Mouse (Mus musculus) spleen, adult 18-20 months (tissue): ENCODE measurements at regions not wholly inside any gene's neighbourhood (a gene's known extent, or its start where the extent isn't known, plus 50 kb on each side); places are given as distances from the start of the nearest gene placed in this dataset.

ENCODE experiments used
- DNase-seq, 2 experiments: peaks; one replicate each; pipeline ENCODE4 v3.0.0; 2022; ENCODE audit warnings: mixed read lengths in 2 of 2

DNA sequence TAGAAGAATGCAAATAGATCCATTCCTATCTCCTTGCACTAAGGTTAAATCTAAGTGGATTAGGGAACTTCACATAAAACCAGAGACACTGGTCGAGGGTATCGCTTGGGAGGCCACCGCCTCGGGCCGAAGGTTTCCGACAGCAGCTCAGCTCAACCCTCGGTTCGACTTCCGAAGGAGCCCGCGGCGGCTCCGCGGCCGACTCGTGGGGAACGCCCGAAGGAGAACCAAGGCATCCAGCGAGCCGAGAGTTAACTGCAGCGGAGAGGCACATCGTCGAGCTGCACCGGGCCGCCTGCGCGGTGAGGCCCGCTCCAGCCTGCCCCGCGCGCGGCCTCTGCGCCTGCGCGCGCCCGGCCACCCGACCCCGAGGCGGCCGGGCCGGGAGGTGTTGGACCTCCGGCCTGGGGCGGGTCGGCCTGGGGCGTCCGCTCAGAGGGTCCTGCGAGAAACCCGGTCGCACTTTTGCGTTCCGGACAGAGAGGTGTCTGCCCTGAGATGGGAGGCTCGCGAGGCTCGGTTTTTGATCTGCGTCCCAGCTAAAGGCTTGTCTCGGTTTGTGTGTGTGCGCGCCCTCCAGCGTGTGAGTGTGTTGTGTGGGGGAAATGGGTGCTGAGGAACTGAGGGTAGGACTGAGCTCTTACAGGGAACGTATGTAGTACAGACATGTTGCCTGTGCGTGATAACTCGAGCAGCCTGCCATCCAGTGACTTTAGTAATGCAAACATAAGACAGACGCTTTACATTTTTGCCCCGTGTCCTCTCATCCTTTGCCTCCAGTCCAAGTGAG is 50.9 kb upstream of the Vmn2r9 start:
- DNase-seq, result peak; percentile 7 to 41
